Mouse (Mus musculus) spleen, adult 2 months (tissue): ENCODE data around the gene Gm37240.

ENCODE experiments used
- CTCF ChIP-seq: fragments of 200-500 bp; IDR thresholded peaks from 2 replicates; pipeline ENCODE4 v1.5.1; 2011; ENCODE audit warnings: mild to moderate bottlenecking, inconsistent platforms; ENCODE audit not compliant: insufficient read depth, insufficient read length, insufficient replicate concordance; ENCODE audit errors: extremely low read depth
- POLR2A ChIP-seq: fragments of 200-500 bp; IDR thresholded peaks from 2 replicates; pipeline ENCODE4 v1.6.1; 2011; ENCODE audit warnings: low read depth, low read length, inconsistent platforms

DNA sequence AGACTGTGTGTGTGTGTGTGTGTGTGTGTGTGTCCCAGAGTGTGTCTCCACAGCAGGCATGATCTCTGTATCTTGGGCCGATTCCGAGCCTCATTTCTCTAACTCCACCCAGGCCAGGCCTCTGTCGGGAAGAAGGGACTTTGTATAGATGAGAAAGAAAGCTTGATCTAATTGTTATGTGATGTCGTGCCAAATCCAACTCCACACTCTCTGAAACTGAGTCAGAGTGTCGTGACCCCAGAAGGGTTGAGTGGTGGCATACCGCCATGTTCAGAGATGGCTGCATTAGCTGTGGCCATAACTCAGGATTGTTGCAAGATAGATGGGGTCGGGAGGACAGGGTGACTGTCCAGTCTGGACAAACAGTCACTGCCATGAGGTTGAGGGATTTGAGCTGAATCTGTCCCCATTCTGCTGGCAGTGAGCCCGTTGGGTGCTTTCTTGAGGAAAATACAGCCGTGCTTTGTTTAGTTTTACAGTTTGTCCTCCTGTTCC lies 1191.4 kb downstream of the Gm37240 start:
- TF ChIP-seq CTCF (no peak), POLR2A (no peak)
